ENCODE assay signal across 9 mouse cellular contexts in genomic region chr6:94596761-94597485, GRCm38 (mm10).
A peak's percentile ranks its signal among the peaks of the same experiment; 100 is the strongest.
DNase-seq lines count a peak whose midpoint lies in the region; TF ChIP-seq lines count a peak whose summit lies in the region.
"Had no signal": no experiment of that assay in that cellular context is flagged by ENCODE, and none has a peak within 500 bp of the region (broad histone marks: within the 10 kb centered on the region; RNA-seq: fewer than 3 reads in every experiment).

No protein-coding gene starts in this region.

- DNase-seq in adrenal gland, postnatal 36 days, result peak; percentile 33 to 46
- no peak for DNase-seq in adrenal gland, postnatal 25 days
- DNase-seq in layer of hippocampus, adult 2 months (ENCODE audit: low spot score in 2 of 2), result no peak
- DNase-seq in layer of hippocampus, adult 9-11 months, result no peak
- no peak for DNase-seq in MEL (ENCODE audit: low read depth, low spot score)
- DNase-seq in heart, postnatal 4 days, result peak; percentile 54
- DNase-seq in right cerebral cortex, adult 18-20 months, result no peak
- no peak for DNase-seq in frontal cortex, postnatal 25 days (ENCODE audit: low spot score in 2 of 2)

- H3K4me1 ChIP-seq in MEL (ENCODE audit: control insufficient read depth in 1 of 2, insufficient read depth in 2 of 2, low read length in 2 of 2), result no peaks in the 10 kb centered on the region

- TF ChIP-seq EP300 in MEL (IDR thresholded peaks at IDR 0.05; ENCODE audit: low read depth in 1 of 2, low read length in 2 of 2), result no peak

- no peaks in the 10 kb centered on the region for H3K27me3 ChIP-seq in MEL (ENCODE audit: control insufficient read depth in 1 of 2, insufficient read depth in 2 of 2, low read length in 2 of 2)
- H3K27me3 ChIP-seq: limb, embryonic 13.5 days had no signal

- TF ChIP-seq CTCF in layer of hippocampus, adult 2 months (conservative IDR thresholded peaks at IDR 0.05), result peak; percentile 57
- peak in 2 of 3 experiments; percentile 19 to 22; a peak in 2 of 6 replicates for TF ChIP-seq CTCF in MEL (IDR thresholded peaks at IDR 0.05 in 2 of 3, conservative IDR thresholded peaks at IDR 0.05 in 1 of 3; ENCODE audit: control insufficient read depth in 1 of 3, insufficient read depth in 1 of 3, low read depth in 2 of 3, low read length in 3 of 3, poor library complexity in 1 of 3, severe bottlenecking in 1 of 3)

- no peaks in the 10 kb centered on the region for H3K9me3 ChIP-seq in MEL (replicated peaks; ENCODE audit: insufficient read depth, low read length)
- H3K9me3 ChIP-seq: limb, embryonic 13.5 days had no signal

- H3K36me3 ChIP-seq in MEL (ENCODE audit: control insufficient read depth in 1 of 2, insufficient read depth in 2 of 2, low read length in 2 of 2), result no peaks in the 10 kb centered on the region

- no peak for TF ChIP-seq RAD21 in MEL (IDR thresholded peaks at IDR 0.05; ENCODE audit: low read depth, low read length)

- no peak overlapping the region for H3K27ac ChIP-seq in layer of hippocampus, adult 2 months
- H3K27ac ChIP-seq in MEL (ENCODE audit: control insufficient read depth, low read depth, low read length), result no peak overlapping the region
- H3K27ac ChIP-seq: limb, embryonic 13.5 days had no signal

- no peak overlapping the region for H3K9ac ChIP-seq in MEL (ENCODE audit: control insufficient read depth, low read depth, low read length, poor library complexity, severe bottlenecking)
- H3K9ac ChIP-seq: limb, embryonic 13.5 days had no signal

- H3K4me3 ChIP-seq in layer of hippocampus, adult 2 months, result no peak overlapping the region
- H3K4me3 ChIP-seq in MEL (ENCODE audit: control insufficient read depth in 1 of 2, insufficient read depth in 1 of 2, low read depth in 2 of 2, low read length in 2 of 2), result no peak overlapping the region
- H3K4me3 ChIP-seq: limb, embryonic 13.5 days had no signal

- no peaks in the 10 kb centered on the region for H3K79me2 ChIP-seq in MEL (ENCODE audit: control insufficient read depth, insufficient read depth, low read length, poor library complexity)

- no peak for TF ChIP-seq POLR2A in MEL (IDR thresholded peaks at IDR 0.05; ENCODE audit: control insufficient read depth in 1 of 2, insufficient read depth in 1 of 2, low read depth in 1 of 2, low read length in 2 of 2, poor library complexity in 1 of 2)

TF ChIP-seq in MEL, 35 proteins besides CTCF, POLR2A, EP300 and RAD21:
- TF ChIP-seq ETS1 (IDR thresholded peaks at IDR 0.05; ENCODE audit: low read depth, low read length), result no peak
- TF ChIP-seq TCF12 (IDR thresholded peaks at IDR 0.05; ENCODE audit: low read depth, low read length), result no peak
- peak; percentile 40 for TF ChIP-seq SMC3 (IDR thresholded peaks at IDR 0.05; ENCODE audit: low read depth, low read length)
- no peak for TF ChIP-seq MYC (IDR thresholded peaks at IDR 0.05; ENCODE audit: low read depth, low read length)
TF ChIP-seq in MEL: peak in this region for 1.

Comparison
In these comparisons a context has a peak if more than half of its experiments do, and no peak if none do; other contexts are left out.
1. DNase-seq: peak in adrenal gland, postnatal 36 days (2 of 2) and heart, postnatal 4 days (single experiment); none in adrenal gland, postnatal 25 days (single experiment), layer of hippocampus, adult 2 months (0 of 2), layer of hippocampus, adult 9-11 months (single experiment), MEL (single experiment), right cerebral cortex, adult 18-20 months (single experiment) and frontal cortex, postnatal 25 days (0 of 2).